Mouse (Mus musculus): ENCODE data around the gene Gm19410. TPM values are rescaled to one million over a fixed set of nuclear protein-coding genes. Genes with fewer than 3 reads are reported as not detected.

The Gm19410 gene
- 0.23 and 0.34 TPM in 2 replicates for polyA plus RNA-seq (2014; fragmentation: Nextera tagmentation; extraction: Ambion mirVana)

DNA sequence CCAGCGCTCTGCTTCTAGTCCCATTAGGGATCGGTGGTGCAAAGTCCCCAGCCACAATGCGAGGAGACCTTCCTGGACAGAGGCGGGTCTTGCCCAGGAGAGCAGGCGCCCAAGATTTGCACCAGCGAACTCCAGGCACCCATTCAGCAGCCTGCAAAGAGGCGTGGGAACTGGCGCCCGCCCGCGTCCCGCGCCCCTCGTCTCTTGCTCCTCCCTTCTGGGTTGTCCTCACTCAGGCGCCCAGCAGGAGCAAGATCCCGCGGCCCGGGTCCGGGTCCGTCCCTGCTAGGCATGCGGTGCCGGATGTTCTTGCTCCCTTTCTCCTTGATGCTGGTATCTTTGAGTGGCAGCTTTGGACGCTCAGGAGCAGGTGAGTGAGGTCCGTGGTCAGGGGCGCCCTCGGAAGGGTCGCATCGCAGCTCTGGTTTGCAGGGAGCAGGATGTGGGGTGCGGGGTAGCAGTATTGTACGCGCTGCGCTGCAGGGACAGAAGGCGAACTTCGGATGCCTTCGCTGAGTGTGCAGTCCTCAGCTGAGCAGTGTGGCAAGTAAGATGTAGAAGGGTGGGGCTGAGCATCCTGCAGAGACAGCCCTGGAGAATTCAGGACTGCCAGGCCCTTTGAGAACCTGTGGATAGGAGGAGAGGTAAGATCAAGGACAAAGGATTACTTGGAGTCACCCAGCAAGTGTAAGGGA is at the start of gene Gm19410:
Gm19410 (plus strand) TSS at position 292 of the 695 bp plus-strand sequence.
- peak within 1 kb of the TSS; percentile 76 for H3K4me2 ChIP-seq (ENCODE audit: low read length)
- under 1% methylated on average over 35 of the region's 35 CpGs for WGBS
- H3K4me3 ChIP-seq (ENCODE audit: control insufficient read depth in 1 of 2, insufficient read depth in 1 of 2, low read depth in 1 of 2, low read length in 2 of 2), result peak within 1 kb of the TSS; percentile 44 to 47
- H3K36me3 ChIP-seq (ENCODE audit: control insufficient read depth, insufficient read depth, low read length), result no peaks in the 10 kb centered on the region
- peaks cover 35% of the 10 kb centered on the region for H3K27me3 ChIP-seq (ENCODE audit: control insufficient read depth, insufficient read depth, low read length)
- H3K27ac ChIP-seq (replicated peaks in 1 of 2; ENCODE audit: control insufficient read depth in 1 of 2, insufficient read depth in 1 of 2, low read depth in 2 of 2, low read length in 2 of 2), result no peak within 1 kb of the TSS
- no peaks in the 10 kb centered on the region for H3K9me3 ChIP-seq (ENCODE audit: control insufficient read depth, low read length)
- H3K9ac ChIP-seq (ENCODE audit: low read length), result peak within 1 kb of the TSS; percentile 16; the same call in 1 of the 2 replicates
- ATAC-seq (ENCODE audit: insufficient number of reproducible peaks, insufficient read depth, low FRiP score, low read depth), result no peak
- peaks cover 4 to 5% of the 10 kb centered on the region in 2 experiments; a peak in 3 of 4 replicates for H3K4me1 ChIP-seq (ENCODE audit: control insufficient read depth in 2 of 2, insufficient read depth in 2 of 2, low read length in 2 of 2)

DNA sequence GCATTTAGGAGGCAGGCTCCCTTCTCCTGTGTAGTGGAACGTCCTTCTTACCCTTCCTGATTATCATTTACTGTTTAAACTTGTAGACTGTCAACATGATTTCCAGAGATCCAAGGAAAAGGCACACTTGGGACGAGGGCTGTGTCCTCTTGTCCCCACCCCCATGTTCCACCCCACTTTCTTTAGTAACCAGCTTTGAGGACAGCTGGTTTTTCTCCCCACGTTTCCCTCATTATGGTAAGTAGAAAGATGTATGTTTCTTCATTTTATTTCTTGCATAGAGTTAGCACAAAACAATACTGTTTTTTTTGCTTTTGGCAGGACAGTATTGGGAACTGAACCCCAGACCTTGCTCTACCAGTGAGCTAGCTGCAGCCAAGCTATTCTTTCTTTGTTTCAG is 34.8 kb upstream of the Gm19410 start:
- Histone ChIP-seq H3K4me2 (ENCODE audit: low read length) (no peak overlapping the region), H3K4me1 (ENCODE audit: control insufficient read depth in 2 of 2, insufficient read depth in 2 of 2, low read length in 2 of 2) (no peaks in the 10 kb centered on the region), H3K27ac (replicated peaks in 1 of 2; ENCODE audit: control insufficient read depth in 1 of 2, insufficient read depth in 1 of 2, low read depth in 2 of 2, low read length in 2 of 2) (no peak overlapping the region), H3K9ac (ENCODE audit: low read length) (no peak overlapping the region), H3K4me3 (ENCODE audit: control insufficient read depth in 1 of 2, insufficient read depth in 1 of 2, low read depth in 1 of 2, low read length in 2 of 2) (no peak overlapping the region), H3K36me3 (ENCODE audit: control insufficient read depth, insufficient read depth, low read length) (no peaks in the 10 kb centered on the region), H3K27me3 (ENCODE audit: control insufficient read depth, insufficient read depth, low read length) (no peaks in the 10 kb centered on the region), H3K9me3 (ENCODE audit: control insufficient read depth, low read length) (no peaks in the 10 kb centered on the region)
- 50% methylated on average over 3 of the region's 3 CpGs for WGBS
- no peak for ATAC-seq (ENCODE audit: insufficient number of reproducible peaks, insufficient read depth, low FRiP score, low read depth)

DNA sequence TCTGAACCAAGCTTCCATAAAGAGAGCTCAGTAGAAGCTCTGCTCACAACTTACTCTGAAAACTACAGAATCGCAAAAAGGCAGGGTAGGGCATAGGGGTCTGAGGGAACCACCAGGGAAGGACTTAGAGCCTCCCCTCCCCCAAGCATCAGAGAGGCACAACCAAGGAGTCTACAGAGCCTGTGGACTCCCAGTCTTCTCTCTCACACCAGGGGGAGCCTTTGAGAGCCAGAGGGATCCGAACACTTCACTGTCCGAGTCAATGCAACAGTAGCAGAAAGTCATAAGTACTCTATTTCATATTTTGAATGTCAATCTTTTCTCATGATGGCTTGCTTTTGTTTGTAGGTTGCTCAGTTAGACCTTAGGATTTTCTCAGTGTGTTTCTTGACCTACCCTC is 30.2 kb upstream of the Gm19410 start:
- H3K4me1 ChIP-seq (ENCODE audit: control insufficient read depth in 2 of 2, insufficient read depth in 2 of 2, low read length in 2 of 2), result no peaks in the 10 kb centered on the region
- H3K27ac ChIP-seq (replicated peaks in 1 of 2; ENCODE audit: control insufficient read depth in 1 of 2, insufficient read depth in 1 of 2, low read depth in 2 of 2, low read length in 2 of 2), result no peak overlapping the region
- H3K9me3 ChIP-seq (ENCODE audit: control insufficient read depth, low read length), result 0 out of 2 replicates have a peak, but pooled peaks cover 6% of the 10 kb centered on the region
- no peak overlapping the region for H3K4me2 ChIP-seq (ENCODE audit: low read length)
- no peaks in the 10 kb centered on the region for H3K27me3 ChIP-seq (ENCODE audit: control insufficient read depth, insufficient read depth, low read length)
- no peak overlapping the region for H3K4me3 ChIP-seq (ENCODE audit: control insufficient read depth in 1 of 2, insufficient read depth in 1 of 2, low read depth in 1 of 2, low read length in 2 of 2)
- 60% methylated on average over 3 of the region's 3 CpGs for WGBS
- no peak overlapping the region for H3K9ac ChIP-seq (ENCODE audit: low read length)
- ATAC-seq (ENCODE audit: insufficient number of reproducible peaks, insufficient read depth, low FRiP score, low read depth), result no peak
- no peaks in the 10 kb centered on the region for H3K36me3 ChIP-seq (ENCODE audit: control insufficient read depth, insufficient read depth, low read length)

DNA sequence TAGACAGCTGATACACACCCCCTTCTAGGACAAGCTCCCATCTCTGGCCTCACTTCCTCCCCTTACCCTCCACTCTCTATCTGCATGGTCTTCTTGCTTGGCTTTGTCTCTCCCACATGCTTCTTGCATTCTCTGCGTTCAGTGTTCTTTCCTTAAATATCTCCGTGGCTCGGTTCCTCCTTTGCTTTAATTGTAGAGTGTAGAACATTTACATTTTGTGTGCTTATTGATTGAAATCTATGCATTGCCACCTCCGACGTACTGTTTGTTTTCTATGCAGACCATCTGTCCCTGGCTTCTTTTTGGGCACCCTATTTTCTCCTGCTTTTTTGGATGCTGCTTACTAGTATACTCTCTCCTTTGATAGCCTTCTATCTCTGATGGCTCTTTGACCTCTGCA is 9.4 kb upstream of the Gm19410 start:
- no peak overlapping the region for H3K27ac ChIP-seq (replicated peaks in 1 of 2; ENCODE audit: control insufficient read depth in 1 of 2, insufficient read depth in 1 of 2, low read depth in 2 of 2, low read length in 2 of 2)
- no peaks in the 10 kb centered on the region for H3K36me3 ChIP-seq (ENCODE audit: control insufficient read depth, insufficient read depth, low read length)
- 81% methylated on average over 5 of the region's 5 CpGs for WGBS
- no peaks in the 10 kb centered on the region for H3K4me1 ChIP-seq (ENCODE audit: control insufficient read depth in 2 of 2, insufficient read depth in 2 of 2, low read length in 2 of 2)
- H3K9me3 ChIP-seq (ENCODE audit: control insufficient read depth, low read length), result no peaks in the 10 kb centered on the region
- H3K4me2 ChIP-seq (ENCODE audit: low read length), result no peak overlapping the region
- no peak overlapping the region for H3K4me3 ChIP-seq (ENCODE audit: control insufficient read depth in 1 of 2, insufficient read depth in 1 of 2, low read depth in 1 of 2, low read length in 2 of 2)
- no peak overlapping the region for H3K9ac ChIP-seq (ENCODE audit: low read length)
- no peaks in the 10 kb centered on the region; the same call in 1 of the 2 replicates for H3K27me3 ChIP-seq (ENCODE audit: control insufficient read depth, insufficient read depth, low read length)
- no peak for ATAC-seq (ENCODE audit: insufficient number of reproducible peaks, insufficient read depth, low FRiP score, low read depth)

DNA sequence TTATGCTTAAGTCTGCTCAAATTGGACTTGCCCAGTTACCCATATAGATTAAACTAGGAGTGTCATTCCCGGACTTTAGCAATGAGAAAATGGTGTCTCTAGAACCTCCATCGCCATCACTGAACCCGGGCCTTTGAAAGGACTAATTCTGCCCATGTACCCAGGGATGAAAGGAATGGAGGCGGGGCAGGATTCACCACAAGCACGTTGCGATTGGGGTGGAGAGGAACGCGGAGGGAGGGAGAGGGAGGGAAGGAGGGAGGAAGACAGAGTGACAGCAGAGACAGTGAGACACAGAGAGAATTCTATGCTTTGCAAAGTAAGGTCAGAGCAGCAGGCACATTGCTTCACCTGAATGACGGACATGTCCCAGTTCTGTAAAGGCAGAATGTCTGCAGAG is 570 bp upstream of the Gm19410 start:
- Histone ChIP-seq H3K4me1 (ENCODE audit: control insufficient read depth in 2 of 2, insufficient read depth in 2 of 2, low read length in 2 of 2) (peaks cover 4 to 5% of the 10 kb centered on the region in 2 experiments; a peak in 3 of 4 replicates), H3K9me3 (ENCODE audit: control insufficient read depth, low read length) (no peaks in the 10 kb centered on the region), H3K27me3 (ENCODE audit: control insufficient read depth, insufficient read depth, low read length) (peaks cover 35% of the 10 kb centered on the region), H3K4me2 (ENCODE audit: low read length) (peak overlapping the region; percentile 76), H3K27ac (replicated peaks in 1 of 2; ENCODE audit: control insufficient read depth in 1 of 2, insufficient read depth in 1 of 2, low read depth in 2 of 2, low read length in 2 of 2) (no peak overlapping the region), H3K4me3 (ENCODE audit: control insufficient read depth in 1 of 2, insufficient read depth in 1 of 2, low read depth in 1 of 2, low read length in 2 of 2) (peak overlapping the region; percentile 44 to 47), H3K9ac (ENCODE audit: low read length) (no peak overlapping the region), H3K36me3 (ENCODE audit: control insufficient read depth, insufficient read depth, low read length) (no peaks in the 10 kb centered on the region)
- WGBS, result 8% methylated on average over 9 of the region's 9 CpGs
- ATAC-seq (ENCODE audit: insufficient number of reproducible peaks, insufficient read depth, low FRiP score, low read depth), result no peak

DNA sequence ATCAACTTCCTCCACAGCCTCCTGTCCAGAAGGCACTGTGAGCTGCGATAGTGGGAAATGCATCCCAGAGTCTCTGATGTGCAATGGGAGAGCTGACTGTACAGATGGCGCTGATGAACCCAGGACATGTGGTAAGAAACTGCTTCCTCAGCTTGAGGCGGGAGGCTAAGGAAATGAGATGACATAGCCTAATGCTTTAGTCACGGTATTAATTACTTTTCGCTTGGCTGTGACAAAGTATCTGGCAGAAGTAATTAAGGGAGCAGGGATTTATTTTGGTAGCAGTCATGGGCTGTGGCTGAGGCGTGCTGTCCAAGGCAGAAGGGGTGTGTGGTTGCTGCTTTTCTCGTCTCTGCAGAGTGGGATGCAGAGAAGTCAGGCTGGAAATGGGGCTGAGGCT is 7.9 kb downstream of the Gm19410 start:
- Histone ChIP-seq H3K4me3 (ENCODE audit: control insufficient read depth in 1 of 2, insufficient read depth in 1 of 2, low read depth in 1 of 2, low read length in 2 of 2) (no peak overlapping the region), H3K4me1 (ENCODE audit: control insufficient read depth in 2 of 2, insufficient read depth in 2 of 2, low read length in 2 of 2) (peaks cover 0 to 2% of the 10 kb centered on the region in 2 experiments; a peak in 1 of 4 replicates), H3K27ac (replicated peaks in 1 of 2; ENCODE audit: control insufficient read depth in 1 of 2, insufficient read depth in 1 of 2, low read depth in 2 of 2, low read length in 2 of 2) (no peak overlapping the region), H3K4me2 (ENCODE audit: low read length) (no peak overlapping the region), H3K9me3 (ENCODE audit: control insufficient read depth, low read length) (no peaks in the 10 kb centered on the region), H3K36me3 (ENCODE audit: control insufficient read depth, insufficient read depth, low read length) (no peaks in the 10 kb centered on the region), H3K9ac (ENCODE audit: low read length) (no peak overlapping the region), H3K27me3 (ENCODE audit: control insufficient read depth, insufficient read depth, low read length) (no peaks in the 10 kb centered on the region)
- ATAC-seq (ENCODE audit: insufficient number of reproducible peaks, insufficient read depth, low FRiP score, low read depth), result no peak
- WGBS, result 51% methylated on average over 7 of the region's 7 CpGs
